ENCODE assay signal across 7 mouse cellular contexts in genomic region chr15:89195690-89196312, GRCm38 (mm10). TPM values are rescaled to one million over a fixed set of nuclear protein-coding genes. Genes with fewer than 3 reads are reported as not detected.
DNase-seq lines count a peak whose midpoint lies in the region; ATAC-seq lines count a peak whose summit lies in the region.

No protein-coding gene starts in this region.

- peak overlapping the region; percentile 98 for H3K9ac ChIP-seq in intestine, embryonic 16.5 days (ENCODE audit: low read depth, low read length)
- peak overlapping the region; percentile 86 for H3K9ac ChIP-seq in limb, embryonic 11.5 days (ENCODE audit: low read length)
- peak overlapping the region; percentile 99 for H3K9ac ChIP-seq in midbrain, embryonic 13.5 days (replicated peaks)

- peaks cover 12% of the 10 kb centered on the region for H3K4me1 ChIP-seq in intestine, embryonic 16.5 days (ENCODE audit: control insufficient read depth, insufficient read depth, low read length)
- no peaks in the 10 kb centered on the region for H3K4me1 ChIP-seq in limb, embryonic 11.5 days (ENCODE audit: control insufficient read depth, insufficient read depth, low read length)
- peaks cover 18% of the 10 kb centered on the region for H3K4me1 ChIP-seq in midbrain, embryonic 13.5 days (replicated peaks)

- H3K4me3 ChIP-seq in intestine, embryonic 16.5 days (ENCODE audit: low read length): peak overlapping the region; percentile 96
- H3K4me3 ChIP-seq in limb, embryonic 11.5 days (ENCODE audit: low read depth, low read length): peak overlapping the region; percentile 60
- H3K4me3 ChIP-seq in midbrain, embryonic 13.5 days (replicated peaks): peak overlapping the region; percentile 91

- peak; percentile 95 for DNase-seq in adrenal gland, adult 2 months
- peak; percentile 92 for DNase-seq in embryo, embryonic 11 days
- DNase-seq in gastrocnemius, postnatal 36 days: peak; percentile 86 to 89
- DNase-seq in limb, embryonic 11.5 days (ENCODE audit: low spot score): peak; percentile 92
- peak; percentile 86 to 91 for DNase-seq in spleen, adult 18-20 months

- intact Hi-C loops in gastrocnemius, postnatal 36 days (cut with DNase I): no loop called here

- H3K9me3 ChIP-seq in intestine, embryonic 16.5 days (ENCODE audit: control insufficient read depth, low read length): no peaks in the 10 kb centered on the region
- H3K9me3 ChIP-seq in limb, embryonic 11.5 days (ENCODE audit: control insufficient read depth, low read length): no peaks in the 10 kb centered on the region
- H3K9me3 ChIP-seq in midbrain, embryonic 13.5 days: no peaks in the 10 kb centered on the region

- peak; percentile 97 for ATAC-seq in intestine, embryonic 16.5 days
- peak; percentile 89 for ATAC-seq in limb, embryonic 11.5 days (ENCODE audit: insufficient number of reproducible peaks, low FRiP score, low TSS enrichment, low read depth)
- peak; percentile 93 for ATAC-seq in midbrain, embryonic 13.5 days

- H3K36me3 ChIP-seq in intestine, embryonic 16.5 days (ENCODE audit: control insufficient read depth, insufficient read depth, low read length): no peaks in the 10 kb centered on the region
- H3K36me3 ChIP-seq in limb, embryonic 11.5 days (ENCODE audit: control insufficient read depth, insufficient read depth, low read length): no peaks in the 10 kb centered on the region
- peaks cover 17% of the 10 kb centered on the region for H3K36me3 ChIP-seq in midbrain, embryonic 13.5 days

- H3K4me2 ChIP-seq in intestine, embryonic 16.5 days (ENCODE audit: low read depth, low read length): peak overlapping the region; percentile 82
- peak overlapping the region; percentile 66 for H3K4me2 ChIP-seq in limb, embryonic 11.5 days (ENCODE audit: low read depth, severe bottlenecking)
- peak overlapping the region; percentile 72 for H3K4me2 ChIP-seq in midbrain, embryonic 13.5 days (replicated peaks)

- no peaks in the 10 kb centered on the region for H3K27me3 ChIP-seq in intestine, embryonic 16.5 days (replicated peaks; ENCODE audit: control insufficient read depth, insufficient read depth, low read length)
- H3K27me3 ChIP-seq in limb, embryonic 11.5 days (ENCODE audit: control insufficient read depth, insufficient read depth, low read length): no peaks in the 10 kb centered on the region
- no peaks in the 10 kb centered on the region for H3K27me3 ChIP-seq in midbrain, embryonic 13.5 days

- H3K27ac ChIP-seq in intestine, embryonic 16.5 days (ENCODE audit: low read length): peak overlapping the region; percentile 99
- H3K27ac ChIP-seq in limb, embryonic 11.5 days (replicated peaks; ENCODE audit: low read depth, low read length): peak overlapping the region; percentile 92
- peak overlapping the region; percentile 99 for H3K27ac ChIP-seq in midbrain, embryonic 13.5 days

- WGBS in intestine, embryonic 16.5 days: under 1% methylated on average over 25 of the region's 25 CpGs
- WGBS in limb, embryonic 11.5 days: under 1% methylated on average over 25 of the region's 25 CpGs
- 2% methylated on average over 24 of the region's 25 CpGs for WGBS in midbrain, embryonic 13.5 days

RNA-seq across cellular contexts. Expression of gene Dennd6b, which starts 0.5 kb away (rescaled TPM):
- 1 to 10 TPM; 5.2 to 5.7 TPM for total RNA-seq in adrenal gland, adult 2 months (2021)
- 24.0 and 24.9 TPM in 2 replicates for polyA plus RNA-seq in adrenal gland, adult 2 months (2012; rRNA removed)
- total RNA-seq in gastrocnemius, postnatal 36 days (2021): 1 to 10 TPM; 7.6 to 9.0 TPM
- polyA plus RNA-seq in intestine, embryonic 16.5 days (2015; fragmentation: Nextera tagmentation; extraction: Ambion mirVana): 10.9 and 13.0 TPM in 2 replicates
- 19.4 and 19.8 TPM in 2 replicates for polyA plus RNA-seq in limb, embryonic 11.5 days (2014; fragmentation: Nextera tagmentation; extraction: Ambion mirVana)
- 84.0 and 85.3 TPM in 2 replicates for polyA plus RNA-seq in midbrain, embryonic 13.5 days (2015; fragmentation: Nextera tagmentation; extraction: Ambion mirVana)

RNA-seq across cellular contexts. Expression of gene Plxnb2, which starts 15.2 kb away (rescaled TPM):
- total RNA-seq in adrenal gland, adult 2 months (2021): 100 to 1,000 TPM in 1 of 2 experiments, 10 to 100 TPM in 1; 94.8 to 118 TPM
- polyA plus RNA-seq in adrenal gland, adult 2 months (2012; rRNA removed): 168 and 182 TPM in 2 replicates
- 1 to 10 TPM; 8.9 to 9.6 TPM for total RNA-seq in gastrocnemius, postnatal 36 days (2021)
- 98.5 and 104 TPM in 2 replicates for polyA plus RNA-seq in intestine, embryonic 16.5 days (2015; fragmentation: Nextera tagmentation; extraction: Ambion mirVana)
- 122 and 125 TPM in 2 replicates for polyA plus RNA-seq in limb, embryonic 11.5 days (2014; fragmentation: Nextera tagmentation; extraction: Ambion mirVana)
- polyA plus RNA-seq in midbrain, embryonic 13.5 days (2015; fragmentation: Nextera tagmentation; extraction: Ambion mirVana): 102 and 115 TPM in 2 replicates

RNA-seq across cellular contexts. Expression of gene Ppp6r2, which starts 15.6 kb away (rescaled TPM):
- 10 to 100 TPM; 38.6 to 54.4 TPM for total RNA-seq in adrenal gland, adult 2 months (2021)
- 565 and 749 TPM in 2 replicates for polyA plus RNA-seq in adrenal gland, adult 2 months (2012; rRNA removed)
- total RNA-seq in gastrocnemius, postnatal 36 days (2021): 10 to 100 TPM; 81.0 to 85.9 TPM
- polyA plus RNA-seq in intestine, embryonic 16.5 days (2015; fragmentation: Nextera tagmentation; extraction: Ambion mirVana): 18.0 and 20.1 TPM in 2 replicates
- polyA plus RNA-seq in limb, embryonic 11.5 days (2014; fragmentation: Nextera tagmentation; extraction: Ambion mirVana): 22.7 and 23.4 TPM in 2 replicates
- polyA plus RNA-seq in midbrain, embryonic 13.5 days (2015; fragmentation: Nextera tagmentation; extraction: Ambion mirVana): 75.7 and 86.6 TPM in 2 replicates

RNA-seq across cellular contexts. Expression of gene Mapk11, which starts 46.4 kb away (rescaled TPM):
- 1 to 10 TPM; 2.5 to 3.6 TPM for total RNA-seq in adrenal gland, adult 2 months (2021)
- polyA plus RNA-seq in adrenal gland, adult 2 months (2012; rRNA removed): 4.1 and 4.4 TPM in 2 replicates
- 1 to 10 TPM in 1 of 2 experiments, under 1 TPM in 1; 0.79 to 1.1 TPM for total RNA-seq in gastrocnemius, postnatal 36 days (2021)
- 4.7 and 5.0 TPM in 2 replicates for polyA plus RNA-seq in intestine, embryonic 16.5 days (2015; fragmentation: Nextera tagmentation; extraction: Ambion mirVana)
- polyA plus RNA-seq in limb, embryonic 11.5 days (2014; fragmentation: Nextera tagmentation; extraction: Ambion mirVana): 15.3 and 16.6 TPM in 2 replicates
- 39.8 and 44.2 TPM in 2 replicates for polyA plus RNA-seq in midbrain, embryonic 13.5 days (2015; fragmentation: Nextera tagmentation; extraction: Ambion mirVana)

RNA-seq across cellular contexts. Expression of gene Mapk12, which starts 55.3 kb away (rescaled TPM):
- 10 to 100 TPM in 1 of 2 experiments, 1 to 10 TPM in 1; 6.7 to 10.2 TPM for total RNA-seq in adrenal gland, adult 2 months (2021)
- polyA plus RNA-seq in adrenal gland, adult 2 months (2012; rRNA removed): 5.9 and 9.1 TPM in 2 replicates
- 100 to 1,000 TPM; 131 to 136 TPM for total RNA-seq in gastrocnemius, postnatal 36 days (2021)
- 2.7 and 3.1 TPM in 2 replicates for polyA plus RNA-seq in intestine, embryonic 16.5 days (2015; fragmentation: Nextera tagmentation; extraction: Ambion mirVana)
- polyA plus RNA-seq in limb, embryonic 11.5 days (2014; fragmentation: Nextera tagmentation; extraction: Ambion mirVana): 14.3 and 15.2 TPM in 2 replicates
- polyA plus RNA-seq in midbrain, embryonic 13.5 days (2015; fragmentation: Nextera tagmentation; extraction: Ambion mirVana): 8.2 TPM in 2 replicates

Comparison
In these comparisons a context has a peak if more than half of its experiments do, and no peak if none do; other contexts are left out.
1. Peak in every context shown above with its lines: DNase-seq, ATAC-seq, H3K4me3 ChIP-seq and H3K27ac ChIP-seq.